Mouse (Mus musculus) limb, embryonic 12.5 days (tissue): Measurements from ENCODE around the gene Ceacam16. TPM values are rescaled to one million over a fixed set of nuclear protein-coding genes. Genes with fewer than 3 reads are reported as not detected.
A peak's percentile ranks its signal among the peaks of the same experiment; 100 is the strongest.

Experiments
- ATAC-seq: fragments of 200-750 bp; cut with Nextera tagmentation; 2 replicates; pipeline ENCODE4 v1.8.0; 2017; ENCODE audit warnings: low read depth, moderate TSS enrichment; ENCODE audit not compliant: insufficient number of reproducible peaks, insufficient read depth, low FRiP score, low TSS enrichment
- H3K27ac ChIP-seq: fragments of 300-500 bp; sonication (generic); 2 replicates; pipeline ENCODE4 v1.5.1; 2016; ENCODE audit warnings: mild to moderate bottlenecking, moderate library complexity
- H3K27me3 ChIP-seq: fragments of 300-500 bp; sonication (generic); 2 replicates; pipeline ENCODE4 v1.6.1; 2016; ENCODE audit warnings: mild to moderate bottlenecking, moderate library complexity
- H3K36me3 ChIP-seq: fragments of 300-500 bp; sonication (generic); 2 replicates; pipeline ENCODE4 v1.6.1; 2016; ENCODE audit warnings: mild to moderate bottlenecking, moderate library complexity
- H3K4me1 ChIP-seq: fragments of 300-500 bp; sonication (generic); replicated peaks from 2 replicates; pipeline ENCODE4 v1.6.1; 2016
- H3K4me2 ChIP-seq: fragments of 300-500 bp; sonication (generic); 2 replicates; pipeline ENCODE4 v1.6.1; 2016; ENCODE audit warnings: mild to moderate bottlenecking, moderate library complexity
- H3K4me3 ChIP-seq: fragments of 300-500 bp; sonication (generic); replicated peaks from 2 replicates; pipeline ENCODE4 v1.5.1; 2016; ENCODE audit warnings: mild to moderate bottlenecking
- H3K9ac ChIP-seq: fragments of 300-500 bp; sonication (generic); replicated peaks from 2 replicates; pipeline ENCODE4 v1.6.1; 2016; ENCODE audit warnings: mild to moderate bottlenecking, moderate library complexity
- H3K9me3 ChIP-seq: fragments of 300-500 bp; sonication (generic); 2 replicates; pipeline ENCODE4 v1.6.1; 2016; ENCODE audit warnings: mild to moderate bottlenecking, moderate library complexity
- WGBS: fragments of 180-500 bp; shearing (Covaris S2); methylation state at CpG from one replicate; pipeline ENCODE4 v1.1.7; 2016; 5-methylcytosine and 5-hydroxymethylcytosine counted together
- polyA plus RNA-seq: library from polyadenylated mRNA; unstranded; fragments of >200 nt; fragmentation: Nextera tagmentation; extraction: Ambion mirVana; gene quantifications from 2 replicates; pipeline ENCODE4 v1.2.1, GENCODE M21; 2016

Gene Ceacam16
- polyA plus RNA-seq, 1 experiment from 2014 or later: not detected

GRCm38 (mm10) chr7:19841686-19842413, 19.2 kb downstream of the Ceacam16 start:
- Histone ChIP-seq H3K4me2 (no peak overlapping the region), H3K4me1 (no peaks in the 10 kb centered on the region), H3K9ac (no peak overlapping the region), H3K9me3 (no peaks in the 10 kb centered on the region), H3K4me3 (no peak overlapping the region), H3K27ac (no peak overlapping the region), H3K27me3 (peaks cover 41% of the 10 kb centered on the region), H3K36me3 (no peaks in the 10 kb centered on the region)
- 84% methylated on average over 21 of the region's 21 CpGs for WGBS
- no peak for ATAC-seq

GRCm38 (mm10) chr7:19840936-19841335, 20.2 kb downstream of the Ceacam16 start:
- Histone ChIP-seq H3K4me3 (no peak overlapping the region), H3K9ac (no peak overlapping the region), H3K36me3 (no peaks in the 10 kb centered on the region), H3K27me3 (peaks cover 34% of the 10 kb centered on the region), H3K27ac (no peak overlapping the region), H3K4me1 (no peaks in the 10 kb centered on the region), H3K4me2 (no peak overlapping the region), H3K9me3 (no peaks in the 10 kb centered on the region)
- no peak for ATAC-seq
- 77% methylated on average over 3 of the region's 3 CpGs for WGBS

- Histone ChIP-seq H3K36me3 (no peaks in the 10 kb centered on the region), H3K4me2 (no peak overlapping the region), H3K9me3 (no peaks in the 10 kb centered on the region), H3K9ac (no peak overlapping the region), H3K27me3 (peaks cover 30% of the 10 kb centered on the region), H3K27ac (no peak overlapping the region), H3K4me1 (no peaks in the 10 kb centered on the region), H3K4me3 (no peak overlapping the region)
- WGBS: 79% methylated on average over 4 of the region's 4 CpGs
- no peak for ATAC-seq
These were observed 20.7 kb downstream of the Ceacam16 start for GRCm38 (mm10) chr7:19840371-19840770.

GRCm38 (mm10) chr7:19836843-19837242, 24.3 kb downstream of the Ceacam16 start:
- no peaks in the 10 kb centered on the region for H3K4me1 ChIP-seq
- 58% methylated on average over 3 of the region's 3 CpGs for WGBS

GRCm38 (mm10) chr7:19834055-19834454, 27.0 kb downstream of the Ceacam16 start:
- Histone ChIP-seq H3K27ac (no peak overlapping the region), H3K9ac (no peak overlapping the region), H3K4me2 (no peak overlapping the region), H3K4me1 (peaks cover 5% of the 10 kb centered on the region), H3K4me3 (no peak overlapping the region), H3K36me3 (no peaks in the 10 kb centered on the region), H3K9me3 (0 out of 2 replicates have a peak, but pooled peaks cover 4% of the 10 kb centered on the region), H3K27me3 (0 out of 2 replicates have a peak, but pooled peaks cover 3% of the 10 kb centered on the region)
- 63% methylated on average over 3 of the region's 3 CpGs for WGBS
- no peak for ATAC-seq

More at GRCm38 (mm10) chr7:19836843-19837242, 24.3 kb downstream of the Ceacam16 start:
- Histone ChIP-seq H3K27me3 (peaks cover 7% of the 10 kb centered on the region; the same call in 1 of the 2 replicates), H3K9ac (no peak overlapping the region), H3K27ac (no peak overlapping the region), H3K4me2 (no peak overlapping the region), H3K36me3 (no peaks in the 10 kb centered on the region), H3K4me3 (no peak overlapping the region), H3K9me3 (no peaks in the 10 kb centered on the region)
- no peak for ATAC-seq

- no peak for ATAC-seq
- H3K4me1 ChIP-seq: peaks cover 5% of the 10 kb centered on the region
- WGBS: 50% methylated on average over 9 of the region's 9 CpGs
- no peaks in the 10 kb centered on the region for H3K36me3 ChIP-seq
- H3K9me3 ChIP-seq: 0 out of 2 replicates have a peak, but pooled peaks cover 4% of the 10 kb centered on the region
- 0 out of 2 replicates have a peak, but pooled peaks cover 3% of the 10 kb centered on the region for H3K27me3 ChIP-seq
- H3K9ac ChIP-seq: no peak overlapping the region
- no peak overlapping the region for H3K4me3 ChIP-seq
- H3K27ac ChIP-seq: no peak overlapping the region
- H3K4me2 ChIP-seq: no peak overlapping the region
These were observed 29.3 kb downstream of the Ceacam16 start for GRCm38 (mm10) chr7:19831837-19832236.

DNA sequence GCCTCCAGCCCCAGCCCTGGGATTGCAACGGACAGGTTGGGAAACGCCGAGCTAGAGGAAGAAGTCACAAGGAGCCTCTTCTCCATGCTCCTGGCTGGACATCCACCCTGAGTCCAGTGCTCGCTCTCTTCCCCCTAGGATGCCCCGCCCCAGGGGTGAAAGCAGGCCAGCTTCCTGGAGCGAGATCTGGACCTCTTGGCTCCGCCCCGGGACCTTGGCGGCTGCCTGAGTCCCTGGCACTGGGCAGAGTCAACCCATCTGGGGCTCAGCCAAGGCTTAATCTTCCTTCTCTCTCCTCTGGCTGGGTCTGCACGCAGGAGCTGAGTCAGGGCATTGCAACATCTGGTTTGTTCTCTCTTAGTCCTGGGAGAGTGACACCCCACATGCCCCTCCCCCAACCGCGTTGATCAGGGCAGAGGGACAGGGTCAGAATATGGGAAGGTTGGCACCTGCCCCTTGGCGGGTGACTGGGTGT, 30.4 kb downstream of the Ceacam16 start:
- H3K4me3 ChIP-seq: no peak overlapping the region
- H3K27me3 ChIP-seq: 0 out of 2 replicates have a peak, but pooled peaks cover 3% of the 10 kb centered on the region
- no peak overlapping the region for H3K27ac ChIP-seq
- peaks cover 5% of the 10 kb centered on the region for H3K4me1 ChIP-seq
- 34% methylated on average over 13 of the region's 13 CpGs for WGBS
- H3K9ac ChIP-seq: no peak overlapping the region
- H3K9me3 ChIP-seq: 0 out of 2 replicates have a peak, but pooled peaks cover 4% of the 10 kb centered on the region
- ATAC-seq: no peak
- H3K36me3 ChIP-seq: no peaks in the 10 kb centered on the region
- H3K4me2 ChIP-seq: no peak overlapping the region

GRCm38 (mm10) chr7:19829694-19830093, 31.4 kb downstream of the Ceacam16 start:
- Histone ChIP-seq H3K4me1 (peaks cover 5% of the 10 kb centered on the region), H3K27me3 (0 out of 2 replicates have a peak, but pooled peaks cover 3% of the 10 kb centered on the region), H3K4me3 (no peak overlapping the region), H3K9ac (no peak overlapping the region), H3K36me3 (no peaks in the 10 kb centered on the region), H3K9me3 (0 out of 2 replicates have a peak, but pooled peaks cover 4% of the 10 kb centered on the region), H3K27ac (no peak overlapping the region), H3K4me2 (no peak overlapping the region)
- ATAC-seq: no peak
- WGBS: 85% methylated on average over 3 of the region's 3 CpGs

GRCm38 (mm10) chr7:19826756-19827155, 34.3 kb downstream of the Ceacam16 start:
- Histone ChIP-seq H3K4me1 (peaks cover 26% of the 10 kb centered on the region), H3K9ac (no peak overlapping the region; the same call in 1 of the 2 replicates), H3K27ac (no peak overlapping the region), H3K9me3 (0 out of 2 replicates have a peak, but pooled peaks cover 4% of the 10 kb centered on the region), H3K36me3 (no peaks in the 10 kb centered on the region), H3K4me2 (no peak overlapping the region), H3K4me3 (no peak overlapping the region), H3K27me3 (peaks cover 29% of the 10 kb centered on the region)
- WGBS: 32% methylated on average over 6 of the region's 6 CpGs
- no peak for ATAC-seq

- WGBS: 26% methylated on average over 26 of the region's 26 CpGs
- peak; percentile 69 for ATAC-seq
- Histone ChIP-seq H3K36me3 (no peaks in the 10 kb centered on the region), H3K4me2 (peak overlapping the region; percentile 38), H3K9ac (no peak overlapping the region), H3K27me3 (peaks cover 48% of the 10 kb centered on the region), H3K4me1 (peaks cover 21% of the 10 kb centered on the region), H3K4me3 (peak overlapping the region; percentile 6; the same call in 1 of the 2 replicates), H3K27ac (peak overlapping the region; percentile 18; the same call in 1 of the 2 replicates), H3K9me3 (0 out of 2 replicates have a peak, but pooled peaks cover 5% of the 10 kb centered on the region)
These were observed 36.7 kb downstream of the Ceacam16 start for GRCm38 (mm10) chr7:19824182-19824973.
